Mouse (Mus musculus) spleen, adult 2 months (tissue): ENCODE data around the gene Anapc4. TPM values are rescaled to one million over a fixed set of nuclear protein-coding genes. Genes with fewer than 3 reads are reported as not detected.
A peak's percentile ranks its signal among the peaks of the same experiment; 100 is the strongest.

Experiments
- DNase-seq, 2 experiments: peaks; one replicate each; pipeline versions ENCODE4 v3.0.0 to v3.0.0-alpha.2; 2012 to 2021; ENCODE audit warnings: low spot score in 2 of 2, low read depth in 1 of 2
- H3K27ac ChIP-seq: fragments of 200-500 bp; 2 replicates; pipeline ENCODE4 v1.5.1; 2012; ENCODE audit warnings: low read length, inconsistent platforms; ENCODE audit not compliant: insufficient read depth
- H3K27me3 ChIP-seq: fragments of 200-500 bp; 2 replicates; pipeline ENCODE4 v1.6.1; 2012; ENCODE audit warnings: mild to moderate bottlenecking, moderate library complexity, low read length, inconsistent platforms; ENCODE audit not compliant: control insufficient read depth, insufficient read depth
- H3K36me3 ChIP-seq: fragments of 200-500 bp; 2 replicates; pipeline ENCODE4 v1.6.1; 2012; ENCODE audit warnings: mild to moderate bottlenecking, low read length, inconsistent platforms; ENCODE audit not compliant: control insufficient read depth, insufficient read depth
- H3K4me1 ChIP-seq: fragments of 200-500 bp; 2 replicates; pipeline ENCODE4 v1.6.1; 2011; ENCODE audit warnings: inconsistent platforms; ENCODE audit not compliant: control insufficient read depth, insufficient read depth, insufficient read length
- H3K4me3 ChIP-seq: fragments of 200-500 bp; 2 replicates; pipeline ENCODE4 v1.5.1; 2011; ENCODE audit warnings: mild to moderate bottlenecking, inconsistent platforms; ENCODE audit not compliant: insufficient read depth, insufficient read length; ENCODE audit errors: extremely low read depth
- CTCF ChIP-seq: fragments of 200-500 bp; IDR thresholded peaks from 2 replicates; pipeline ENCODE4 v1.5.1; 2011; ENCODE audit warnings: mild to moderate bottlenecking, inconsistent platforms; ENCODE audit not compliant: insufficient read depth, insufficient read length, insufficient replicate concordance; ENCODE audit errors: extremely low read depth
- POLR2A ChIP-seq: fragments of 200-500 bp; IDR thresholded peaks from 2 replicates; pipeline ENCODE4 v1.6.1; 2011; ENCODE audit warnings: low read depth, low read length, inconsistent platforms
- WGBS: fragments of 180-500 bp; shearing (Covaris S2); methylation state at CpG from one replicate; pipeline ENCODE4 v1.1.7; 2018; 5-methylcytosine and 5-hydroxymethylcytosine counted together
- polyA plus RNA-seq: library from polyadenylated mRNA; depleted of rRNA; stranded (reverse); fragments of >200 nt; gene quantifications from 2 replicates; pipeline ENCODE4 v1.2.3, GENCODE M21; 2012; rRNA removed

Gene Anapc4
- polyA plus RNA-seq = 7.5 and 9.4 TPM in 2 replicates

GRCm38 (mm10) chr5:52833761-52834274 lies at the start of gene Anapc4:
Anapc4 (plus strand) TSS chr5:52834012.
- H3K36me3 ChIP-seq = peaks cover 6% of the 10 kb centered on the region; the same call in 1 of the 2 replicates
- WGBS = under 1% methylated on average over 50 of the region's 50 CpGs

DNA sequence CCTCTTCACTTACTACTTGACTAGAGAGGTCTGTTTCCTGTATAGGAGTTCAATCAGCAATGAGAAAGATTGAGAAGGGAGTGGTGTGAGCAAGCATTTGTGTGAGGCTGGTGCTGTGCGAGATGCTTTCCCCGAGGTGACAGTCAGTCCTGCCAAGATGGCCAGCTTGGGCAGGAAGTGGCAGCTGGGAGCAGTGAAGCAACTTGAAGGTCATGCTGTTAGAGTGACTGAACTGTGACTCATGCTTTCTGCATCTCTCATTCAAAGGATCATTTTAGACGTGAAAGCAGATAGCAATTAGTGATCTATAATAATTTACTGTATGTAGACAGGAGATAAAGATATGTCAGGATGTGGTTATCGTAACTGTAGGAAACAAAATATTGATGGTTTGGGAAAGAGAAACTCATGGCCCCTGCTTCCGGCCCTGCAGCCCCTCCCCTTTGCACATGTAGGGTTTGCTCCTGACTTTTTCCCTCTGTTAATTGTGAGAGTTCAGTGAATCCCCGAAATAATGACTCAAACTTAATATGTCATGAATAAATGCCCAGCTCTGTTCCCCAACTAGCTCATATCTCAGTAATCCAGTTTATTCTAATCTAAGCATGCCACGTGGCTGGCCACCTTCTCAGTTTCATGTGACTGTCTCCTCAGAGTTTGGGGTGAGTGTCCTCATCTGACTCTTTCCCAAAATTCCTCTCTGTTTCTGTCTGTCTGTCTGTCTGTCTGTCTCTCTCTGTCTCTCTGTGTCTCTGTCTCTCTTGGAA lies 47.1 kb upstream of the Anapc4 start:
- no peak for TF ChIP-seq CTCF
- no peak for TF ChIP-seq POLR2A
- Histone ChIP-seq H3K36me3 (peaks cover 3% of the 10 kb centered on the region), H3K27ac (no peak overlapping the region), H3K27me3 (no peaks in the 10 kb centered on the region), H3K4me3 (no peak overlapping the region), H3K4me1 (no peaks in the 10 kb centered on the region; the same call in 1 of the 2 replicates)
- DNase-seq = no peak
- 57% methylated on average over 7 of the region's 7 CpGs for WGBS

More at GRCm38 (mm10) chr5:52833761-52834274, at the start of gene Anapc4:
- Histone ChIP-seq H3K4me3 (peak within 1 kb of the TSS; percentile 78), H3K27me3 (no peaks in the 10 kb centered on the region), H3K27ac (peak within 1 kb of the TSS; percentile 78), H3K4me1 (no peaks in the 10 kb centered on the region)
- peak; percentile 94 to 100 for DNase-seq
- TF ChIP-seq CTCF (no peak), POLR2A (peak; percentile 83)

DNA sequence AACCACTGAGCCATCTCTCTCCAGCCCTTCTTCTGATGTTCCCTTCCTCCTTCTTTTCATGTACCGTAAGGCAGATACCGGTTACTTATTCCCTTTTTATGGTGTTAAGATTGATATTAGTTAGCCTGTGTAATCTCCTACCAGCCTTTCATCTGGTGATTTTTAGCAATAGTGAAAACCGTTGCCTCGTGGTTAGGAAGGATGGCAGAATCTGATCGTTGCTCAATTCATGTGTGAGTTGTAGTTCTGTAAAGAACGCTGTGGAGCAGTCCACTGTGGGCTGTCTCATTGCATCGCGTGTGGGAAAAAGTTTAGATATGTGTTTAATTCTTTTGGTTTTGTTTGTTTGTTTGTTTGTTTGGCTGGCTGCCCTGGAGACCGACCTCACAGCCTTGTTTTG lies 40.6 kb upstream of the Anapc4 start:
- peaks cover 15% of the 10 kb centered on the region for H3K36me3 ChIP-seq
- TF ChIP-seq POLR2A (no peak), CTCF (no peak)
- H3K27ac ChIP-seq = no peak overlapping the region

GRCm38 (mm10) chr5:52794109-52794508 lies 39.7 kb upstream of the Anapc4 start:
- DNase-seq = no peak
- Histone ChIP-seq H3K4me1 (no peaks in the 10 kb centered on the region), H3K27ac (no peak overlapping the region), H3K27me3 (no peaks in the 10 kb centered on the region), H3K36me3 (peaks cover 16% of the 10 kb centered on the region), H3K4me3 (no peak overlapping the region)
- TF ChIP-seq POLR2A (no peak), CTCF (no peak)
- WGBS = 89% methylated on average over 9 of the region's 9 CpGs

More for the DNA sequence above, 40.6 kb upstream of the Anapc4 start:
- Histone ChIP-seq H3K27me3 (no peaks in the 10 kb centered on the region), H3K4me1 (no peaks in the 10 kb centered on the region), H3K4me3 (no peak overlapping the region)
- 88% methylated on average over 9 of the region's 9 CpGs for WGBS
- DNase-seq = no peak

- TF ChIP-seq CTCF = no peak
- no peak for TF ChIP-seq POLR2A
- H3K27ac ChIP-seq = no peak overlapping the region
- H3K4me3 ChIP-seq = no peak overlapping the region
- 96% methylated on average over 12 of the region's 12 CpGs for WGBS
- H3K36me3 ChIP-seq = peaks cover 19% of the 10 kb centered on the region
- no peaks in the 10 kb centered on the region for H3K4me1 ChIP-seq
- DNase-seq = no peak
- no peaks in the 10 kb centered on the region for H3K27me3 ChIP-seq
Measured at GRCm38 (mm10) chr5:52799274-52799985, 34.4 kb upstream of the Anapc4 start.

- Histone ChIP-seq H3K36me3 (peaks cover 14% of the 10 kb centered on the region), H3K27me3 (no peaks in the 10 kb centered on the region), H3K4me1 (no peaks in the 10 kb centered on the region), H3K4me3 (no peak overlapping the region), H3K27ac (no peak overlapping the region)
- 91% methylated on average over 4 of the region's 4 CpGs for WGBS
- DNase-seq = no peak
- TF ChIP-seq CTCF (no peak), POLR2A (no peak)
Measured at GRCm38 (mm10) chr5:52805801-52806200, 28.0 kb upstream of the Anapc4 start.
